Mouse (Mus musculus): ENCODE data around the gene 6030452D12Rik.
A peak's percentile ranks its signal among the peaks of the same experiment; 100 is the strongest.

6030452D12Rik gene

DNA sequence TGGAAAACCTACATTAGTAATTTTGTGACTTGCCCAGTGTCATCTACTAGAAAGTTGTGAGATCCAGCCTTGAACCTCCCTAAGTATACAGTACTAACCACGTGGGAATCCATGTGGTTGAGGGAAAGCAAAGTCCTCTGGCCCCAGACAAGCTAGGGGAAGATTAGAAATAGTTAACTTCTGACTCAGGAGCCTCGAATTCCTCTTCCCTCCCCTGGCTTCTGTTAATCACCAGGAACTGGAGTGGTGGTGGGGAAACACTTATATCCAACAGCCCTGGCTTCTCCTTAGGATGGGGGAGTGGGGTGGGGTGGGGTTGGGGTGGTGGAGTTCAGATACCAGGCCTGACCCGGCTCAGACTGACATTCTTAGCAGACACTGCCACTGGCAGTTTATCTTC lies 18.4 kb downstream of the 6030452D12Rik start:
- no peak for DNase-seq

DNA sequence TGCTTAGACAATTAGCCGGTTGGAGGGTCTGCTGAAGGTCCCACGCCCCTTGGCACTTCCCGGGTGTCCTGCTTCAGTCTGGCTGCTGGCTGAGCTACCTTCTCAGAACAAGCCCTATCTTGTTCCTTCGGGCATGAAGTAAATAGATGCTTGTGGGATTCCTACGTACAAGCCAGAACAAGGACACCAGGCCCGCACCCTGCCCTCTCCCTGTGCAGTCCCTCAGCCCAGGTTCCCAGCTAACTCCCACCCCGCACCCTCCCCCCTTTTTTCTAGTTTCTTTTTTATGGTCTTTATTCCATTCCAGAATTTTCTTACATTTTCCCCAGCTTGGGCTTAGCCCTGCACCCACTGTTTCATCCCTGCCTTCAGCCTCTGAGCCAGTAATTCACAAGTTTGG lies 20.3 kb downstream of the 6030452D12Rik start:
- DNase-seq = no peak

- DNase-seq = no peak
Measured at GRCm38 (mm10) chr8:106521845-106522244, 21.5 kb downstream of the 6030452D12Rik start.

DNA sequence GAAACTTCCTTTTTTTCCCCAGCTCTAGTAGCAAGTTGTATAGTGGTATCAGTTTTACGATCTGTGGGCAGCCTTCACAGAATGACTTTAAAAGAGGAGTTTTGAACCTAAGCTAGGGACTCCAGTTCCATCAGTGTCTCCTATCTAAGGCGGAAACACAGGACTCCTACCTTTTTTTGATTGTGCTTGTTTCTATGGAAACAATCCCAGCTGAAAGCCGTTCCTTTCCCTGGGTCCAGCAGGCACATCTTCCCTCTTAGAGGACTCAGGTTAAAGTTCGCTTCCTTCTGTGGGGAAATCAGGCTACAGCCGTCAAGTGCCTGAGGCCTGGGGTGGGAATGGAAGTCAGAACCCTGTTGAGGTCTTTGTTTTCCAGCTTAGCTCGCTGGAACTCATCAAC lies 26.4 kb downstream of the 6030452D12Rik start:
- no peak for DNase-seq

- DNase-seq = no peak
Measured at GRCm38 (mm10) chr8:106527241-106528036, 27.1 kb downstream of the 6030452D12Rik start.

DNA sequence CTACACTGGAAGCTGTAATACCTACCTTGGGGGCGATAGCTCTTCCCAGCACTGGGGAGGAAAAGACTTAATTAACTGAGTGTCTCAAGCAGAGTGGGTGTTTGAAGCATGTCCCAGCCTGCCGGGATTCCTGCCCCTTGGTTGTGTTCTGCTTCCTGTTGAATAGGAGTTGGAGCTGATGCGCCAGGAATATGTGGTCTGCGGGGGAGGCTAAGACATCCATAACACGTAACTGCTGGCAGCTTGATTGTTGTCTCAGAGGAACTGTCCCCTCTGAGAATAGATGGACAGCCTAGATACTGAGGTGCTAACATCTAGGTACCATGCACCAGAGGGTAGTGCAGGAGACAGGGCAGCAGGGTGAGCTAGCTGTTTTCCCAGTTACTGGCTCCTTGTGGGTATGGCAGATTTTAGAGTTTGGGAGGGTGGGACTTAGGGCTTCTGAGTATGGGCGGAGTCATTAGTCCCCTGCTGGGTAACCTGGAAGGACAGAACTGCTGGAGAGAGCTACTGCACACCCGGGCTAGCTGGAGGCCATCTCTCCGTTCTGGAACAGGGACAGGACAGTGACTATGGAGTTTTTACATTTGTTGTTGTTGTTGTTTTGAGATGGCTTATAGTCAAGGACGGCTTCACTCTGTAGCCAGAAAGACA lies 28.4 kb downstream of the 6030452D12Rik start:
- no peak for DNase-seq

- DNase-seq = no peak
Measured at GRCm38 (mm10) chr8:106529885-106530482, 29.7 kb downstream of the 6030452D12Rik start.

GRCm38 (mm10) chr8:106530566-106530965 lies 30.2 kb downstream of the 6030452D12Rik start:
- DNase-seq = no peak

- DNase-seq = no peak
Measured at GRCm38 (mm10) chr8:106533709-106534108, 33.4 kb downstream of the 6030452D12Rik start.

- peak; percentile 41 to 72 for DNase-seq
Measured at GRCm38 (mm10) chr8:106534449-106534848, 34.1 kb downstream of the 6030452D12Rik start.

GRCm38 (mm10) chr8:106535448-106535847 lies 35.1 kb downstream of the 6030452D12Rik start:
- no peak for DNase-seq

DNA sequence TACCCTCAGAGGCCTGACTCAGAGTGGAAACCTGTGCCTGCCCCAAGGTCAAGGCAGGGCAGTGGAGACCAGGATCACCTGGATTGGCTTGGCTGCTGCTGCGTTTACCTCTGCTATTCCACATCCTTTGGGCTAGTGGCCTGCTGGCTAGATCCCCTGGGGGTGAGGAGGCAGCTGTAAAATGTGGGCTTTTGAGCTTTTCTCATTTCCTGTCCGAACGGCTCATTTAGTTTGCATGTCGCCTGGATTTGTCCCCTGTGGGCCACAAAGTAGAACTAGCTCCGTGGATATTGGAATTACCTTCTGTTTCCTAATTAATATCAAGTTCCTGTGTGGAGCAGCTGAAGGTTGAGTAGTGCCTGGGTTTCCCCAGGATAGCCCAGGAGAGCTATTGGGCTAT lies 38.9 kb downstream of the 6030452D12Rik start:
- no peak for DNase-seq

- no peak for DNase-seq
Measured at GRCm38 (mm10) chr8:106541002-106541401, 40.7 kb downstream of the 6030452D12Rik start.

DNA sequence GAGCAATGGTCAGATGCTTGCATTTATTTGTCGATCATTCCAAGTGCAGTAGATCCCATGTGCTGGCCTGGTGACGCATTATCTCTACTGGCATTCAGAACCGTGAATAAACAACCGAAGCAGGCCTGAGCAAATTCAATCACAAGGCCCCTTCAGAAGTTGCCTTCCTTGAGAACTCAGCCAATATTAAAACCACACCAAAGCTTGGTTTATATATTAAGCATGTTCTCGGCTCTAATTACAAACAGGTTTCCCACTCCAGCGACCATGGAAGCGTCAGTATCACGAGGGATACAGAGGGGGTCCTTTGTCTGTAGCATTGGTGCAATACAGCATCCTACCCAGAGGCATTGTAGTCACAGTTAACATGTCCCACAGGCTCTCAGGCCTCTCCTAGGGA lies 42.7 kb downstream of the 6030452D12Rik start:
- no peak for DNase-seq

- DNase-seq = no peak
Measured at GRCm38 (mm10) chr8:106545149-106545548, 44.8 kb downstream of the 6030452D12Rik start.

DNA sequence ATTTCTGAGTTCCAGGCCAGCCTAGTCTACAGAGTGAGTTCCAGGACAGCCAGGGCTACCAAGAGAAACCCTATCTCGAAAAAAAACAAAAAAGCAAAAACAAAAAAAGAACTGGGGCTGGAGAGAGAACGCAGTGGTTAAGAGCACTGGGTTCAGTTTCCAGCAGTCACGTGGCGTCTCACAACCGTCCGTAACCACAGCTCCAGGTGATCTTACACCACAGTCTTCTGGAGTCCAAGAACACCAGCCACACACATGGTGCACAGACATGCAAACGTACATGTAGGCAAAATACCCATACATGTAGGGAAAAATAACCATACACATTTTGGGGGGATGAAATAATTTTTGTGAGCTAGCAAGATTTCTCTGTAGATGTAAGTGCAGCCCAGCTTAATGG lies 46.4 kb downstream of the 6030452D12Rik start:
- DNase-seq = no peak

DNA sequence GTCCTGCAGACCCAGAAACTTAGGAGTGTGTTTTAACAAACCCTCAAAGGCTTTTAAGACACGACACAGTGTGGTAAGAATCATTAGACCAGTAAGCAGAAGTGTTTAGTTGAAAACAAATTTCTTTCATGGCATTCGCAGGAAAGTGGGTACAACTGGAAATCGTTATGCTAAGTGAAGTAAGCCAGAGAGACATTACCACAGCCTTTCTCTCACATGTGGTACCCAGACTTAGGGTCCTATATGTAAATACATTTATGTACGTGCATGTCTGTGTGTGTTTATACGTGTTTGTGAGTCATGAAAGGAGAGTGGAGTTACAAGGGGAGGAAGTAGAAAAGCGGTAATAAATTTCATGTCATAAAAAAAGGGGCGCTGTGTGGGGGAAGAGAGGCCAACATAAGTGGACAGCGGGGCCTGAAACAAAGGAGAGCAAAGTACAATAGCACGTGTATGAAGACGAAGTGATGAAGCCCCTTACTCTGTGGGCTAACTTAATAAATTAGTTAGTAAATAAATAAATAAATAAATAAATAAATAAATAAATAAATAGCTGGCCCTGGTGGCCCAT lies 48.1 kb downstream of the 6030452D12Rik start:
- no peak for DNase-seq

GRCm38 (mm10) chr8:106550906-106551305 lies 50.6 kb downstream of the 6030452D12Rik start:
- no peak for DNase-seq

DNA sequence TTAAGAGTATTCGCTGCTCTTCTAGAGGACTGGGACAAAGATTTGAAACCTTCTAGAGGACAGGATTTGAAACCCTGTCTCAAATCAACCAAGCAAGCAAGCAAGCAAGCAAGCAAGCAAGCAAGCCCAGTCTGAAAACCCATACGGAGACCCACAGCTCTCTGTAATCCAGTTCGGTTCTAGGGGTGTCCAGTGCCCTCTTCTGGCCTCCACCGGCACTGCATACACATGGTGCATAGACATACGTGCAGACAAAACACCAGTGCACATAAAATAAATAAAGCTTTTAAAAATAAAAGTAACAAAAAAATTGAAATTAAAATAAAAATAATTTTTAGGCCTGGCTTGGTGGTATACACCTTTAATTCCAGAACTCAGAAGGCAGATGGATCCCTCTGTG lies 53.7 kb downstream of the 6030452D12Rik start:
- DNase-seq = no peak

DNA sequence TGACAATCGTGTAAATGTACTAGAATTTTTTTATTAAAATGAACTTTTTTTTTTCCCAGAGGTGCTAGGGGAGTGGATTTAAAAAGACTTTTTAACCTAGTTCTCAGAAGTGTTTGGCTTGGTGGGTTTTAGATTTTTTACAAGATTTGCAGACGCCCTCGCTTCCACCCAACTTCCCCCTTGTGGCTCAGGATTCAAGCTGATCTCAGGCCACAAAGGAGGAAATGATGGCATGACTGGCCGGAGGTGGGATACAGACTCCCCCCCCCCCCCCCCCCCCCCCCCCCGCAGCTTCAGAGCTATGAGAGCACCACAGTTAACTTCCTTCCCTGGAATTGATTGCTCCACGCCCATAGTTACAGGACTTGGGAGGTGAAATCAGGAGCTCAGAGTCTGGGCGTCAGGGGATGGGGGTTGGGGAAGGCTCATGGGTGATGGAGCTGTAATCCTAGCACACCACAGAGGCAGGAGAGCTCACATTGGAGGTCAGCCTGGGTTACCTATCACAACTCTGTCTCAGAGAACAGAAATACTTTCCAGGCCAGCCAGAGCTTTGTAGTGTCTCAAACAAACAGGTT lies 55.8 kb downstream of the 6030452D12Rik start:
- DNase-seq = no peak
